Mouse (Mus musculus): Measurements from ENCODE around the gene Etnk1.

DNA sequence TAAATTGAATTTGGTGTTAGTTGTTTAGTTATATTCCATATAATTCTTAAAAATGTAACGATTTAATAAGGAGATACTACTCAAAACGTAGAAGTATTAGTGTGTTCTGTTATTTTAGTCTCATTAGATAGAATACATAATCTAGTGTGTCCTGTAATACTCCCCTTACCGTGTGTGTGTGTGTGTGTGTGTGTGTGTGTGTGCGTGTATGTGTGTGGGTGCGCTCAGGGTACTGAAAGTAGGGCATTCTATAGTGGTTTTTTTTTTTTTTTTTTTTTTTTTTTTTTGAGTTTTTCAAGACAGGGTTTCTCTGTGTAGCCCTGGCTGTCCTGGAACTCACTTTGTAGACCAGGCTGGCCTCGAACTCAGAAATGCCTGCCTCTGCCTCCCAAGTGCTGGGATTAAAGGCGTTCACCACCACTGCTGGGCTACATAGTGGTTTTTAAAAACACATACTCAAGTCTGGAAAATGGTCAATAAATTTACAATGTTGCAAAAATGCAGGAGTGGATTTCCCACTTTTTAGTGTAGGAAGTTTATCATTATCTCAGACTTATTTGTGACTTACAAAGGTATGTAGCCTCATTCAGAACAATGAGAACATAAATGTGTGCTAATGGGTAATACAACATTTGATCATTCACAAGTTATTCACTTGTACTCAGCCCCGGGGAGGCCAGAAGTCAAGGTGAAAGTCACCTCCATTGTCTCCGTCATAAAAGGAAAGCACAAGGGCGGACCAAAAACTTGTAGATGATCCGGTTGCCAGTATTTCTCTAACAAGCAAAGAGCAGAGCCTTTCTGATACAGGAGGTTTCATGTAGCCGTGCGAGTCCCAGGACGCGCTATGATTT is 1.4 kb upstream of the Etnk1 start:
- TF ChIP-seq CTCF (IDR thresholded peaks at IDR 0.05) (no peak), EP300 (IDR thresholded peaks at IDR 0.05) (no peak)
